Mouse (Mus musculus) frontal cortex, adult 2 months (tissue): ENCODE results near the gene Mapk11. TPM values are rescaled to one million over a fixed set of nuclear protein-coding genes. Genes with fewer than 3 reads are reported as not detected.
A peak's percentile ranks its signal among the peaks of the same experiment; 100 is the strongest.

Experiments
- DNase-seq, 2 experiments: peaks; one replicate each; pipeline ENCODE4 v3.0.0; 2022; ENCODE audit warnings: low spot score in 1 of 2; ENCODE audit errors: extremely low spot score in 1 of 2
- polyA plus RNA-seq: library from polyadenylated mRNA; depleted of rRNA; stranded (reverse); fragments of >200 nt; gene quantifications from 2 replicates; pipeline ENCODE4 v1.2.3, GENCODE M21; 2012

Gene Mapk11
- polyA plus RNA-seq, 1 experiment, result 53.3 TPM

DNA sequence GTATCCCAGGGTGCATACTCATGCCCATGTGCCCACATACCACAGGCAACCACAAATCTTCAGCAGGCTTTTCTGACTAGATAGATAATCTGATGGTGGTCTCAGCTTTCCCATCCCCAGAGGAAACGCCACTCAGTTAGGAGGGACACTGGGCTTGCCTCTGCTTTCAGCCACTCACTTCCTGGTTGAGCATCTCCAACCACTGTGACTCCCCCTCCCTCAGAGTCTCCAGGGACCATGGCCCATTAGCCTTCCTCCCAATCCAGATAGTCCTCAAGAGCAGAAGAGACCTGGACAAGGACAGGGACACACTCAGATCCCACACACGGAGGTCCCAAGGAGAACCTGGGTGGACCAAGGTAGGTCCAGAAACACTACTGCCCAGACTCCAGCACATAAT is 6.3 kb downstream of the Mapk11 start:
- no peak for DNase-seq

DNA sequence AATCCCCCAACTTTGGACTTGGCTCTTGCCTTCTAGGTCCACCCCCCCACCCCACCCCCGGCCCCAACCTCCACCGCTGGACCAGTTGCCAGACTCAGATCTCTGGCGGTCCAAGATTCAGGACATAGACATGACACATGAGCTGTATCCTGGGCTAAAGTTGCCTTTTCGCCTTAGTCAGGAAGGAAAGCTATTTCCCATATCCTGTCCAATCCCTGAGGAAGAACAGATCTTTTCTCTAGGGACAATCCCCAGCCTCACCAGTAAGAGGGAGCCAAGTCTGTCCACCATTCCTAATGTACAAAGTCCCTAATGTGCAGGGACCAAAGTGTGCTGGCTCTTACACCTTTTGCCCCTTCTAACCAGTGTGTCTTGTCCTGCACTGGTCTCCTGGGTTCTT is 7.5 kb downstream of the Mapk11 start:
- no peak for DNase-seq

DNA sequence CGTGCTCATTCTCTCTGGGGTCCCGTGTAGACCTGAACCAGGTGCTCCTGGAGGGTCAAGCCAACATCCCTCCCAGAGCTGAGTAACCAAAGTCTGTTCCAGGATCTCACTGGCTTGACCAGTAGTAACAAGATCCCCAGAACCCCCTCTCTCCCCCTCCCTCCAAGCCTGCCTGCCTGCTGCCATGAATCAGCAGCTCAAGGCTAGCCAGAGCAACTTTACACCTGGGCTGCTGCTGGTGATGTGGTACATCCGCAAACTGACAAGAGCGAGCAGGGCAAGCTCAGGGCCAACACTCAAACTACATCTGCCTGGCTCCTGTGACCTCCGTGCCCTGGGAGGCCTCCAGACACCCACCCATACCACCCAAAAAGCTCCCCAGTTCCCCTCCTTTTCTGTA is 8.0 kb downstream of the Mapk11 start:
- no peak for DNase-seq

DNA sequence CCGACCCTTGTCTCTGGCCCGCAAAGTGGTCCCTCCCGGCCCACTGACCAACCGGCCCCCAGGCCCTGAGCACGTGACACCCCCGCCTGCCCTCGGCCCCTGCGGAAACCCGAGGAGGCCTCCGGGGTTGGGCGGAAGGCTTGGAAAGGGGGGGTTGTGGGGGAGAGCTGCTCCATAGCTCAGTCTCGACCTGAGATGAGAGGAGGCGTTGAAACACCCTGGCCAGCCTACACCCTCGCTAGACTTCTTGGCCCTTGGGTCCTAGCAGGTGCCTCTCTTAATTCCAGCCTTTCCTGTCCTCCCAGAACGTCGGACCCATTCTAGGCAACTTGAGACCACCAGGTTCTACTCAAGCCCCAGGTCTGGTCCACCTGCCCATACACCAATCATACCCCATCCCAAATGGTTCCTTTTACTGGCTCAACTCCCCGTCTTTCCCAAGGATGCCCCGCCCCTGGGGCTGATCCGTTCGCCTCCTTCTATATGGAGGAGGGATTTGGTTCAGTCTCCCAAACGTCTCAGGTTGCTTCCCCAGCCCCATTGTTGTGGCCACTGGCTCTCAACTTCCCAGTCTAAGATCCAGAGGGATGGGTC is 8.7 kb downstream of the Mapk11 start, which contains the start of gene Mapk12:
Mapk12 (minus strand) TSS at position 45 of the 594 bp plus-strand sequence.
- DNase-seq, result peak in 1 of 2 experiments; percentile 37

DNA sequence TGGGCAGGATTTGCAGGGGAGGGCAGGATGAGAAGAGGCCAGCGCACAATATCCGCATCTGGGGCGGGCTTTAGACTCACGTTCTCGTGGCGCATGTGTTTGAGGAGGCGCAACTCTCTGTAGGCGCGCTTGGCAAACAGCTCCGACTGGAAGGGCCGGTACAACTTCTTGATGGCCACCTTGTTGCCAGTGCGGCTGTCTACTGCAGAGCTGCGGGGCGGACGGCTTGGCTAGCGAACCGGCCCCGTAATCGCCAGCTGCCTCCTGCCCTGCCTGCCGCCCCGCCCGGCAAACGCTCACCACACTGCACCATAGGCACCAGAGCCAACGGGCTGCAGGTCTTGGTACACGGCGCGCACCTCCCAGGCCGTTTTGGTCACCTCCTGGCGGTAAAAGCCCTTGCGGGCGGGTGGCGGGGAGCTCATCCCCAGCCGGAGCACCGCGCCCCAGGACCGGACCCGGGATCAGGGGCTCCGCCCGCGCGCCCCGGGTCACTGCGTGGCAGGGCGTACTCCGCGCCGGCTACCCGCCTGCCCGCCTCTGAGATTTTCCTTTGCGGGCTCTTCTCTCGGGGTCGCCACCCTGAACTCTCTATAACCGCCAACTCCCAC is 9.3 kb downstream of the Mapk11 start:
- DNase-seq, result peak; percentile 57 to 84

DNA sequence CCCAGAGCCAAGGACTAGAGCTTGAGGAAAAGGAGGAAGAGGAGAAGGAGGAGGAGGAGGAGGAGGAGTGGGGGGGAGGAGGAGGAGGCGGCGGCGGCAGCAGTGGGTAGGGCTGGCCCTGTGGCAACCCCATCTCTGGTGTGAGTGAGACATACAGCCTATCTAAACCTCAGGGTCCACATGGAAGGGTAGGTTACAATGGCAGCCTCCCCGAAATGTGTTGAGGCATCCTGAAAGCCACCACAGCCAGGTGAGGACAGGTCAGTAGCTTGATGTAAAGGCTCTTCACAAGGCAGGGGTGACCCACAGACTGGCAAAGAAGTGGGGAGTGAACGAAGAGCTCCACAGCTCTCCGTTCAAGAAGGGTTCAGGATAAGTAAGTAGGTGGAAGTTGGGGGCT is 10.9 kb downstream of the Mapk11 start:
- DNase-seq, result no peak

DNA sequence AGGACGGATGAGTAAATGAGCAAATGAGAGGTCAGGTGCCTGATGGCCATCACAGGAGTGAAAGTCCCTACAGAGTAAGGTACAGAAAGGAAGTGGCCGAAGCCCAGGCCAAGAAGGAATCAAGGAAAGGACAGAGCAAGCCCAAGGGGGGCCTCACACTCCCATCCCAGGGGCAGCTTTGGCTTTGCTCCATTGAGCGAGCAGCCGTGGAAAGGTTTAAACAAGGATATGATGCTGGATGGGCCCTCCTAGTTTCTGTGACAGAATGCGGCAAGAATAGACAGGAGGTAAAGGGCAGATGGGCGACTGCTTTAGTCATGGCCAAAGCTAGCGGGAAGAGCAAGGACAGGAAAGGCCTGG is 11.4 kb downstream of the Mapk11 start:
- DNase-seq, result no peak

DNA sequence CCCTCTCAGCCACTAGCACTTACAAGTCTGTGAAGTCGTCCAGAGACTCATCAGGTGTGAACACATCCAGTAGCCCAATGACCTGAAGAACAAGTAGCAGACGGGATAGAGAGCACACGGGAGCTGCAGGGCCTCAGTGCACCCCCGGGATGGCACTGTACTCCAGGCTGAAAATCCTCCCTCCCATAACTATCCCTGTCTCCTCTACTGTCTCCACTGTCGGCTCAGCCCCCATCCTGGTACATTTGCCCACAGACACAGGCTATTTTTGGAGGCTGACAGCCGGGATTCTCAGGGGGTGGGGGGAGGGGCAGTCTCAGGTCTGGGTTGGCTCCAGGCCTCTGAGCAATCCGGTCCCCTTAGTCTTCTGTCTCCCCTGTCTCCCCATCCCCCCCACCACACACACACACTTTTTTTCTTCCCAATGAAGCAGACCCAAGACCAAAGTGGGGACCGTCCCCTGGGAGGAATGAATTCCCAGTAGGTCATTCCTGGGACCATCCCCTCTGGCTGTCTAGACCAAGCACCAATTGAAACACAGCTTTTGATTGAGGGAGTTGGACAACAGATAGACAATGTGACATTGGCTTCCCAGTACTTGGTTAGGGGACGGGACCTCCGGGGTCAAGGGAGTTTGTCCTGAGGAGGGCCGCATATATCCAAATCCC is 11.9 kb downstream of the Mapk11 start:
- no peak for DNase-seq

DNA sequence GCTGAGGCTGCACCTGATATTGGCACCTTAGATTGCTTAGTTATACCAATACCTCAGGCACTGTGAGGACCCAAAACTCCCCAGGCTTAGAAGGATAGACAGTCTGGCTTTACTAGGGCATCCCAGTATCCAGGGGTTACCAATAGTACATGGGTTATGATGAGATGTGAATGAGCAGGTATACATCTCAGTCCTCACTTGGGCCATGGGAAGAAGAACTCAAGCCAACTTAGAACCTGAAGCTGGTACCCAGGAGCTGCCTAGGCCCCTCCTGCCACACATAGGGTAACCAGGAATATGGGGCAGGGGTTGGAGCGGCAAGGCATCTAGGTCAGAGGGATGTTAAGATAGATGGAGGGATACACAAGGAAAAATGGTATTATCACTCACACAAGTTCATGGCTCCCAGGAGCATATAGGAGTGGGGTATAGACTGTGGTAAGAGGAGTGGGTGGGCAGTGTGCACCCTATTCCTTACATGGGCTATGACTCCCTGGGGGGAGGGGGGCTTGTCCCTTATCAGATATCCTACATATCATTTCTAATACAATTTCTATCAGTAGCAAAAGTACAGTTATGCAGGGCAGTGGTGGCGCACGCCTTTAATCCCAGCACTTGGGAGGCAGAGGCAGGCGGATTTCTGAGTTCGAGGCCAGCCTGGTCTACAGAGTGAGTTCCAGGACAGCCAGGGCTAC is 12.8 kb downstream of the Mapk11 start:
- no peak for DNase-seq

DNA sequence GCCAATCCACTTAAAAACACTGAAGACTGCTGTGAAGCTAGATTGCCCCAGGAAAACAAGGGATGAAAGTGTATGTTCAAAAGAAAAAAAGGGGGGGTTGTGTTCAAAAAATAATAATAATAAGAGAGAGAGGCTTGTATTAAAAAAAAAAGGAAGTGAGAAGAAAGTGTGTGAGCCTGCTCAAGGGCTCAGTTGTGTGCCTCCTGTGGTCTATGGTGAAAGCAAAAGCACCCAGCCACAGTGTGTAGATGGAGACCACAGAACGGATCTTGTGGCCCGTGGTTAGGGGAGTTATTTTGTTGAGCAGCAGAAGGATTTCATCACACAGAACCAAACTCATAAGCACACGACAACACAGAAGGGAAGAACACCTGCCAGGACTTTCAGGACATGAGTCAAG is 18.1 kb downstream of the Mapk11 start:
- no peak for DNase-seq

DNA sequence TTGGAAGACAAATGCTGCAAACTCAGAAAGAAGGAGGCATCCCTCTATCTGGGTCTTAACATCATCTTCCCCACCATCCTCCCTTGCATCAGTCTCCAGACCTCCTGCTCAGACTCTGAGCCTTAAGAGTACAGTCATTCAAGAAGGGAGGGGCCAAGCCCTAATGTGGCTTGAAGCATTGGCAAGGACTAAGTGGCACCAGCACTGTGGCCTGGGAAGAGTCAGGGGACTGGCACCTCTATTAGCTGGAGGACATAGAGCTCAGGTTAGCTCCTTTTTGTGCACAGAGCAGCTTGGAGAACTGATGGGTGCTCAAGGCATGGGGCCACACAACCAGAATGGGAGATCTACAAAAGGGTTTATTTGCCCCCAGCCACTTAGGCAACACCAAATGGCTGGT is 19.2 kb downstream of the Mapk11 start:
- DNase-seq, result no peak

DNA sequence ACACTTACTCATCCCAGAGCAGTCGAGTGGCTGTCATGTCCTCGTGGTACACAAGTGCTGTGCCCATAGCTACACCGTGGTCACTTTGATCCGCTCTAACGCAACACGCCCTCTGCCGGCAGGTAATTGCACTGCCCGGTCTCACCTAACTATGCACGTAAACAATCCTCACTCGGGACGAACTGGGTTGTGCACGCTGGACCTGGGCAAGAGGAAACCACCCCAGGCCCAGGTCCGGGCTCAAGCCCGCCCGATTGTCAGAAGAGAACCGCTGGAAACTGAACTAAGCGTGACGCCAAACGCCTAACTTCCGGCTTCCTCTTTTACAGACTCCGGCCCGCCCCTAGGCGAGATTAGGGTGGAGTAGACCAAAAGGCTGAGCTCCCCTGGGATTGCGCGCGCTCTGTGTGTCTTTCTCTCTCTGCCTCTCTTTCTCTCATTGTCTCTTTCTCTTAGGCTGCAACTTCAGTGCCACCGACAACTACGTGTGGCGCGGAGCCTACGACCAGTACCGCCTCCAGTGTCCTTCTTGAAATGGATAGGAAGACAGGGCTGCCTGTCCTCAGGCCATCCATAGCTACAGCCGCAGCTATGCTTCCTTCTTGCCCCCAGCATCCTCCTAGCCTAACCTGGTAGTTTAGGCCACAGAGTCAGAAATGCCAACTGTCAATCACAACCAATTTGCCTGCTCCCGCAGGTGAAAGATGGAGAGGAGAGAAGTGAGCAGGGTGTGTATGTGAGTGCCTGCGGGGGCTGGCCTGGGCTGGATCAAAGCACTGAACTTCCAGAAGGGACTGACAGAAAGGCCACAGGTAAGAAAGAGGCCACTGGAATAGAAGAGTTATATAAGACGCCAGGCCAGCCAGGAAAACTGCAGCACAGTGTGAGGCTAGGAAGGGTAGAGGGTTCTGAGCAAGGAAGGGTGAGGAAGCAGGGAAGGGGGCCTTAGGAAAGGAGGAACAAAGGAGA is 20.8 kb downstream of the Mapk11 start, which contains the start of gene Hdac10:
Hdac10 (minus strand) TSS at position 319 of the 969 bp plus-strand sequence.
- DNase-seq, result peak; percentile 67 to 90

DNA sequence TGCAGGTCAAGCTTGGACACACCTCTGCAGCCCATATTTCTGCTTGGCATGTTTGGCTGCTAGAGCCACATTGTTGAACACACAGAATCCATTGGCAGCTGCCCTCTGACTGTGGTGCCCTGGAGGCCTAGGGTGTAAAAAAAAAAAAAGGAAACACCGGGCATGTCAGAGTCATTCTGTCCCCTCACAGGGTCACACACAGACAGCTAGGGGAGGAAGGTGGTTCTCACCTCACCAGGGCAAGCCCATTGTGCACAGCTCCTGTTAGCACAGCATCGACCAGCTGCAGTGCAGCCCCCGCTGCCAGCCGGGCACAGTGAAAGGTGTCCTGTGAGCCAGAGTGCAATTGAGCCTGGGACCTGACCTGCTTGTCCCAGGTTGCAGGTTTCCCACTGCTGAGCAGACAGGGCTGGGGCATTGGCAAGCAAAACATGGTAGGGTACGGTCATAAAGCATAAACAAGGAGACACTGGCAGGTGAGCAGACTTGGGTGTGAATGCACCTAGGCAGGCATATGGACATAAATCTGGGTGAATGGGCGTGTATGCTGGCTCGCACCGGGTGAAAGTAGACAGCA is 22.0 kb downstream of the Mapk11 start:
- DNase-seq, result no peak

DNA sequence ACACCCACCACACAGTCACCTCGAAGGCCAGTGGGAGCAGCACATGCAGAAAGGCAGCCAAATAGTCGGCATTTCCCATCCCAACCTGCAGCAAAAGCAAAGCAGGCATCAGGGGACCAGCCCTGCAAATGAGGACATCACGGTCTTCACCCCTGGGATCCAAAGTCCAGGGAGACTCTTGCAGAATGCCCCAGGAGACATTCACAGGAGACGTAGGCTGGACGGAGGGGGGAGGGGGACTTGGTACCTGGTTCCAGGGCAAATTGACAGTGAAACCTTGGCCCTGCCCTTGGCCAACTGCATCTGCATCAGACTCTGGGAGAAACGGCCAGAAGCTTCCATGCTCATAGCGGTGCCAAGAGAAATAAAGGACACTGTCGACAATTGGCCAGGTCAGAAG is 22.8 kb downstream of the Mapk11 start:
- no peak for DNase-seq

DNA sequence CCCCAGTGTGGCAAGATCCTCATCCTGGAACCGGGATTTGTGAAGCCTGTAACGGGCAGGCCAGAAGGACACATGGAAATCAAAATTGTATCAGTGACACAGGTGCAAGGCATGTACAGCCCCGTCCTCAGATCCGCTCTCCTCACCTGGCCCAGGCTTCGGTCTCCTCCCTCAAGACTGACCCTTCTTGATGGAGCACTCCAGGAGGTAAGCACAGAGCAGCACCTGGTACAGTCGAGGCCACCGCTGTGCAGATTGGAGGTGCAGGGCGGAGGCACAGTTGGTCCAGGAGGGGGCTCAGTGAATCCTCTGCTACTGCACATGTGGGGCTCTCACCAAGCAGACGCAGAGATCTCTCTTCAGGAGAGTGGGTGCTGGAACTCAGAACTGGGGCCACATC is 24.1 kb downstream of the Mapk11 start:
- DNase-seq, result no peak

DNA sequence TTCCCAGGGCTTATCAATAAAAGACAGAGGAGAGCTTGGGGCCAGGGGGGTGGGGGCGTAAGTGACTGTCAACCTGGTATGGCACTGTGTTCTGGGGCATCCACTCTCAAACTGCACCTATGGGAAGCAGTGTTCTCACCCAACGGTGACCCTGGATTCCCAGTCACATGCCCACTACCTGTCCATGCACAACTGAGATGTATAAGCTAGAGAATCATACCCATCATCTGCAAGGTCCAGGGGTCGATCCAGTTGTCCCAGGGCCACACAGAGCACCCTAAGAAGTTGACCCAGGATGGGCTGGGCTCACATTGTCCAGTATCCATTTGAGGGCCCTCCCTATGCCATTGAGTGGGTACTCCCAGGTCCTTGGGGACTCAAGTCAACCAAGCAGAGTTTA is 25.1 kb downstream of the Mapk11 start:
- DNase-seq, result no peak

DNA sequence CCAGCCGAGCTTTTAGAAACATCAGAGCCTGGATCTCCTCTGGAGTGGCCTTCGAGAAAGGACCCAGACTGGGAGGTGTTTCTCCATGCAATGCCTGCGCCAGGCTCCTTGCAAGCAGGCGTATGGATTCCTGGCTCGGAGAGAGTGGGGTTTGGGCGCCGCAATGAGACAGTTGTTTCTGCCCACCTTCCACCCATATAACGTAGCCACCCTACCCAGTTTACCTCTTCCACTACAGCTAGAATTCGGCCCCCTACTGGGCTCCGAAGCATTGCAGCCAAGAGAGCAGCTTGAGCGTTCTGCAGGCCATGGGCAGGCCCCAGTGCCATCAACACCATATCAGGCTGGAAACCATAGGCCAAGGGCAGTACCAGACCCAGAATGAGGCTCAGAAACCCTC is 25.8 kb downstream of the Mapk11 start:
- DNase-seq, result peak in 1 of 2 experiments; percentile 76

DNA sequence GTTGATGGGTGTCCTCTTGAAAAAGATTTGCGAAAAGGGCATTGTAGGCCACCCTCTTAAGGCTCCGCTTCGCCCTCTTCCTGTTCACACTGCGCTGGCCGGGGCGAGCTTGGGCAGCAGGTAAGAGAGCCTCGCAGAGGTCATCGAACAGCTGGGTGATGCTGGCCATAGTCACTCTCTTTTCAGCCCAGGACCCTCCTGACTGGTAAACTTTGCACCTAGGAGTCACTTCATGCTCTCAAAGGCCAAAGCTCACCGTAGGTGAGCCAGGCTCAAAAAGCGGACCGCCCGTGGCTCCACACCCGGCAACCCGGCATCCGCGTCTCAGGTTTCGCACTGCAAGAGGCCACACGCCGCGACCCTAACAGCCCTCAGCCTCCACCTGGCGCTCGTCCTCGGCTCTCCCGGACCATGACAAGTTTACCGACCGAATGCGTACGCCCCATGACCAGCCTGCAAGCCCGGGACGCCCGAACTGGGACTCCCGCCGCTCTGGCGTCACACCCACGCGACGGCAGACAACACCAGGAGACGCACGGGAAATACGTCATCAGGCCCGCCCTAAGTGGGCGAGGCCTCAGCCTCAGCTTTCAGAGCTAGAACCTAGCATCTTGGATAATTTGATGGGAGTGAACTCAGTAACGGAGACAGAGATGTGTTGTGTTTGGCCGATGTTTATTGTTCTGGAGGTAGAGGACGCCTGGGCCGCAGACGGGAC is 26.6 kb downstream of the Mapk11 start, which contains the start of gene Tubgcp6:
Tubgcp6 (minus strand) TSS at position 464 of the 718 bp plus-strand sequence.
- peak; percentile 93 to 97 for DNase-seq

DNA sequence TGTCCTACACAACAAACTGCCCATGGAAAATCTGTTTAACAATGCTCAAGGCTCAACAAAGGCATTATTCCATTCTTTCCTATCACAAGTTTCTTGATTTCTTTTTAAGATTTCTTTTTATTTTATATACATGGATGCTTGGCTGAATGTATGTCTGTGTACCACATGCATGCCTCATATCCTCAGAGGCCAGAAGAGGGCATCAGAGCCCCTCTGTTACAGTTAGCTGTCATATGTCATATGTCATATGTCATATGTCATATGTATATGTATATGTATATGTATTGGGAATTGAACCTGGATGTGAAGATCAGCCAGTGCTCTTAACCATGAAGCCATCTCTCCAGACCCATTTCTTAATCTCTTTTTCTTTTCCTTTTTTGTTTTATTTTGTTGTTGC is 31.4 kb downstream of the Mapk11 start:
- no peak for DNase-seq
